Mouse (Mus musculus) hindbrain, postnatal 0 days (tissue): ENCODE data around the gene Faim2. TPM values are rescaled to one million over a fixed set of nuclear protein-coding genes. Genes with fewer than 3 reads are reported as not detected.
A peak's percentile ranks its signal among the peaks of the same experiment; 100 is the strongest.

Experiments used
- ATAC-seq: fragments of 200-750 bp; cut with Nextera tagmentation; 2 replicates; pipeline ENCODE4 v1.8.0; 2017; ENCODE audit warnings: mild to moderate bottlenecking, moderate TSS enrichment, moderate library complexity
- DNase-seq: peaks from one replicate; pipeline ENCODE4 v3.0.0-alpha.2; 2015; ENCODE audit warnings: low spot score
- H3K27ac ChIP-seq: fragments of 300-500 bp; sonication (generic); 2 replicates; pipeline ENCODE4 v1.5.1; 2014; ENCODE audit warnings: mild to moderate bottlenecking
- H3K27me3 ChIP-seq: fragments of 300-500 bp; sonication (generic); 2 replicates; pipeline ENCODE4 v1.6.1; 2014; ENCODE audit warnings: low read length, mixed read lengths; ENCODE audit not compliant: insufficient read depth
- H3K36me3 ChIP-seq: fragments of 300-500 bp; sonication (generic); 2 replicates; pipeline ENCODE4 v1.6.1; 2014; ENCODE audit warnings: low read length, mixed read lengths; ENCODE audit not compliant: insufficient read depth
- H3K4me1 ChIP-seq: fragments of 300-500 bp; sonication (generic); 2 replicates; pipeline ENCODE4 v1.6.1; 2014; ENCODE audit warnings: antibody characterized with exemption, low read length, mixed read lengths; ENCODE audit not compliant: insufficient read depth
- H3K4me2 ChIP-seq: fragments of 300-500 bp; sonication (generic); 2 replicates; pipeline ENCODE4 v1.6.1; 2014; ENCODE audit warnings: low read depth, mild to moderate bottlenecking, low read length, moderate library complexity, mixed read lengths
- H3K4me3 ChIP-seq: fragments of 300-500 bp; sonication (generic); 2 replicates; pipeline ENCODE4 v1.5.1; 2014; ENCODE audit warnings: low read length
- H3K9ac ChIP-seq: fragments of 300-500 bp; sonication (generic); replicated peaks from 2 replicates; pipeline ENCODE4 v1.6.1; 2014; ENCODE audit warnings: mild to moderate bottlenecking, low read length, moderate library complexity, mixed read lengths
- H3K9me3 ChIP-seq: fragments of 300-500 bp; sonication (generic); 2 replicates; pipeline ENCODE4 v1.6.1; 2016; ENCODE audit warnings: low read length, mixed read lengths
- CTCF ChIP-seq: IDR thresholded peaks from 2 replicates; pipeline ENCODE4 v1.5.1; 2016; ENCODE audit warnings: antibody characterized with exemption, control low read depth, low read depth
- WGBS: fragments of 180-500 bp; shearing (Covaris S2); extraction: QIAGEN DNeasy Blood & Tissue Kit; methylation state at CpG from one replicate; pipeline ENCODE4 v1.1.7; 2014; 5-methylcytosine and 5-hydroxymethylcytosine counted together
- polyA plus RNA-seq: library from polyadenylated mRNA; unstranded; fragments of >200 nt; fragmentation: Nextera tagmentation; extraction: Ambion mirVana; gene quantifications from 2 replicates; pipeline ENCODE4 v1.2.1, GENCODE M21; 2015
- total RNA-seq: library from RNA; depleted of rRNA; stranded (reverse); fragments of >200 nt; gene quantifications from 2 replicates; pipeline ENCODE4 v1.2.3, GENCODE M21; 2014

Gene Faim2
- total and polyA plus RNA-seq, 2 experiments from 2014 or later, result 33.4 to 57.9 TPM

GRCm38 (mm10) chr15:99549901-99550300, 21.9 kb upstream of the Faim2 start:
- Histone ChIP-seq H3K9me3 (no peaks in the 10 kb centered on the region), H3K9ac (no peak overlapping the region), H3K36me3 (no peaks in the 10 kb centered on the region), H3K27ac (no peak overlapping the region), H3K4me2 (no peak overlapping the region), H3K4me3 (no peak overlapping the region), H3K4me1 (peaks cover 4% of the 10 kb centered on the region; the same call in 1 of the 2 replicates), H3K27me3 (no peaks in the 10 kb centered on the region)
- DNase-seq (no peak), ATAC-seq (no peak)
- no peak for TF ChIP-seq CTCF
- 68% methylated on average over 2 of the region's 2 CpGs for WGBS

GRCm38 (mm10) chr15:99547732-99548131, 19.8 kb upstream of the Faim2 start:
- Histone ChIP-seq H3K36me3 (no peaks in the 10 kb centered on the region), H3K4me3 (no peak overlapping the region), H3K27me3 (no peaks in the 10 kb centered on the region), H3K4me2 (no peak overlapping the region), H3K4me1 (peaks cover 4% of the 10 kb centered on the region; the same call in 1 of the 2 replicates), H3K27ac (no peak overlapping the region), H3K9me3 (no peaks in the 10 kb centered on the region), H3K9ac (no peak overlapping the region)
- no peak for DNase-seq
- no peak for TF ChIP-seq CTCF
- 80% methylated on average over 6 of the region's 6 CpGs for WGBS
- ATAC-seq, result no peak

GRCm38 (mm10) chr15:99546596-99546995, 18.6 kb upstream of the Faim2 start:
- Histone ChIP-seq H3K9ac (no peak overlapping the region), H3K36me3 (no peaks in the 10 kb centered on the region), H3K4me3 (no peak overlapping the region), H3K4me1 (peaks cover 4% of the 10 kb centered on the region; the same call in 1 of the 2 replicates), H3K4me2 (no peak overlapping the region), H3K27me3 (no peaks in the 10 kb centered on the region), H3K9me3 (no peaks in the 10 kb centered on the region), H3K27ac (no peak overlapping the region)
- 47% methylated on average over 11 of the region's 11 CpGs for WGBS
- TF ChIP-seq CTCF, result no peak
- ATAC-seq, result peak; percentile 63
- DNase-seq, result peak; percentile 74

- no peaks in the 10 kb centered on the region for H3K36me3 ChIP-seq
- H3K9me3 ChIP-seq, result no peaks in the 10 kb centered on the region
- no peak overlapping the region for H3K4me2 ChIP-seq
- 83% methylated on average over 7 of the region's 7 CpGs for WGBS
- H3K9ac ChIP-seq, result no peak overlapping the region
- no peaks in the 10 kb centered on the region for H3K27me3 ChIP-seq
- H3K4me1 ChIP-seq, result peaks cover 4% of the 10 kb centered on the region; the same call in 1 of the 2 replicates
- no peak overlapping the region for H3K4me3 ChIP-seq
- no peak for TF ChIP-seq CTCF
- no peak overlapping the region for H3K27ac ChIP-seq
- no peak for DNase-seq
- ATAC-seq, result no peak
Measured at GRCm38 (mm10) chr15:99544047-99544446, 16.1 kb upstream of the Faim2 start.

GRCm38 (mm10) chr15:99539891-99540290, 11.9 kb upstream of the Faim2 start:
- Histone ChIP-seq H3K4me2 (no peak overlapping the region), H3K36me3 (no peaks in the 10 kb centered on the region), H3K9me3 (no peaks in the 10 kb centered on the region), H3K4me3 (no peak overlapping the region), H3K27me3 (no peaks in the 10 kb centered on the region), H3K9ac (no peak overlapping the region), H3K27ac (no peak overlapping the region), H3K4me1 (no peaks in the 10 kb centered on the region)
- TF ChIP-seq CTCF, result no peak
- no peak for ATAC-seq
- WGBS, result 83% methylated on average over 8 of the region's 8 CpGs
- DNase-seq, result no peak

- DNase-seq (peak; percentile 46), ATAC-seq (peak; percentile 59; the same call in 1 of the 2 replicates)
- no peaks in the 10 kb centered on the region for H3K36me3 ChIP-seq
- no peak overlapping the region for H3K4me2 ChIP-seq
- H3K4me3 ChIP-seq, result no peak overlapping the region
- no peaks in the 10 kb centered on the region for H3K9me3 ChIP-seq
- no peaks in the 10 kb centered on the region for H3K27me3 ChIP-seq
- no peak overlapping the region for H3K9ac ChIP-seq
- TF ChIP-seq CTCF, result no peak
- WGBS, result 38% methylated on average over 11 of the region's 11 CpGs
- H3K4me1 ChIP-seq, result no peaks in the 10 kb centered on the region
- H3K27ac ChIP-seq, result peak overlapping the region; percentile 32; the same call in 1 of the 2 replicates
Measured at GRCm38 (mm10) chr15:99536889-99537862, 9.2 kb upstream of the Faim2 start.

GRCm38 (mm10) chr15:99532023-99532422, 4.1 kb upstream of the Faim2 start:
- H3K27ac ChIP-seq, result no peak overlapping the region
- H3K9me3 ChIP-seq, result no peaks in the 10 kb centered on the region
- no peaks in the 10 kb centered on the region for H3K36me3 ChIP-seq
- 0 out of 2 replicates have a peak, but pooled peaks cover 5% of the 10 kb centered on the region for H3K4me1 ChIP-seq
- H3K9ac ChIP-seq, result no peak overlapping the region
- H3K27me3 ChIP-seq, result no peaks in the 10 kb centered on the region
- H3K4me3 ChIP-seq, result no peak overlapping the region
- ATAC-seq, result no peak
- no peak for DNase-seq
- 64% methylated on average over 3 of the region's 3 CpGs for WGBS
- peak; percentile 20 for TF ChIP-seq CTCF
- H3K4me2 ChIP-seq, result no peak overlapping the region
